Mouse (Mus musculus) activated CD4-positive, CD25-positive, alpha-beta regulatory T cell, adult 4 months (primary cell): ENCODE measurements around the gene Olfr1179. TPM values are rescaled to one million over a fixed set of nuclear protein-coding genes. Genes with fewer than 3 reads are reported as not detected.
"Not testable (repeated sequence)": the region's sequence is repeated elsewhere in the genome, so short reads cannot be mapped to it uniquely, and the experiment has no call there.

Source experiments
- ATAC-seq: one replicate; pipeline ENCODE4 v1.8.0; 2017
- polyA plus RNA-seq, 2 experiments: library from polyadenylated mRNA; unstranded; fragments of 100-300 nt; shearing (Covaris generic); gene quantifications; one replicate each; pipeline ENCODE4 v1.2.1; 2017

The Olfr1179 gene
- not detected for polyA plus RNA-seq

- ATAC-seq = no peak
These were observed at the start of gene Olfr1179 for GRCm38 (mm10) chr2:88406353-88406752. Olfr1179 (minus strand) TSS chr2:88406453.

DNA sequence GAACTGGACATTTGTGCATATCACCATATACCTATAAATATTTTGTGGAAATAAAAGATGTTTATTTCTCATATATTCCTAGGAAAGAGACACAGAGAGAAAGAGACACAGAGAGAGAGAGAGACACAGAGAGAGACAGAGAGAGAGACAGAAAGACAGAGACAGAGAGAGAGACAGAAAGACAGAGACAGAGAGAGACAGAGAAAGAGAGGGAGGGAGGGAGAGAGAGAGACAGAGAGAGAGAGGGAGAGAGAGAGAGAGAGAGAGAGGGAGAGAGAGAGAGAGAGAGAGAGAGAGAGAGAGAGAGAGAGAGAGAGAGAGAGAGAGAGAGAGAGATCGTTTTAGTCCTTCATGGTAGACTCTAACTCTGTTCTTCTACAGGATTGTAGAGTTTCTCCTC is 48.3 kb upstream of the Olfr1179 start, which contains the start of gene Olfr1183:
Gene Olfr1183 (plus strand): TSS at position 301 of the 400 bp plus-strand sequence.
- not testable (repeated sequence) for ATAC-seq

DNA sequence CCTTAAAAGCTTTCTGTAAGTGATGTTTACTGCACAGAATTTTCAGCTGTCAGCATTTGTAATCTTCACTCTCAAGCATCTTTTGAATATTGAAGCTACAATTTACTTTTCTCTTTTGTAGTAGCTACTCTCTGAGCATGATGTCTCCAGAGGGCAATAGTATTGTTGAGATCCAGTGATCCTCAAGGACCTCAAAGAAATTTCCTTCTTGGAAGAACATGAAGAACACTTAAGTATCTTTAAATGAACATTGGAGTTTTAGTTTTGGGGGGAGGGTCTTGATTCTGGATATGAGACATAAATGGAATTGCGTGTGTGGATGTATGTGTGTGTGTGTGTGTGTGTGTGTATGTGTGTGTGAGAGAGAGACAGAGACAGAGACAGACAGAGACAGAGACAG is 42.8 kb upstream of the Olfr1179 start, which contains the start of gene Gm13757:
Gene Gm13757 (minus strand): TSS at position 101 of the 400 bp plus-strand sequence.
- ATAC-seq = no peak

DNA sequence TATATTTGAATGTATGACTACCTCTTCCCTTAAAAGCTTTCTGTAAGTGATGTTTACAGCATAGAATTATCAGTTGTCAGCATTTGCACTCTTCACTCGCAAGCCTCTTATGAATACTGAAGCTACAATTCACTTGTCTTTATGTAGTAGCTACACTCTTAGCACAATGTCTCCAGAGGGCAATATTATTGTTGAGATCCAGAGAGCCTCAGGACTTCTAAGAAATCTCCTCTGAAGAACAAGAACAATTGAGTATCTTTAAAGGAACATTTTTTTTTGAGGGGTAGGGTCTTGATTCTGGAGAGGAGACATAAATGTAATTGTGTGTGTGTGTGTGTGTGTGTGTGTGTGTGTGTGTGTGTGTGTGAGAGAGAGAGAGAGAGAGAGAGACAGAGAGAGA is 19.8 kb upstream of the Olfr1179 start, which contains the start of gene Olfr1181:
Gene Olfr1181 (minus strand): TSS at position 101 of the 400 bp plus-strand sequence.
- ATAC-seq = no peak

- no peak for ATAC-seq
These were observed 12.8 kb upstream of the Olfr1179 start, which contains the start of gene Olfr1180 for GRCm38 (mm10) chr2:88419051-88419450. Olfr1180 (minus strand) TSS chr2:88419151.

DNA sequence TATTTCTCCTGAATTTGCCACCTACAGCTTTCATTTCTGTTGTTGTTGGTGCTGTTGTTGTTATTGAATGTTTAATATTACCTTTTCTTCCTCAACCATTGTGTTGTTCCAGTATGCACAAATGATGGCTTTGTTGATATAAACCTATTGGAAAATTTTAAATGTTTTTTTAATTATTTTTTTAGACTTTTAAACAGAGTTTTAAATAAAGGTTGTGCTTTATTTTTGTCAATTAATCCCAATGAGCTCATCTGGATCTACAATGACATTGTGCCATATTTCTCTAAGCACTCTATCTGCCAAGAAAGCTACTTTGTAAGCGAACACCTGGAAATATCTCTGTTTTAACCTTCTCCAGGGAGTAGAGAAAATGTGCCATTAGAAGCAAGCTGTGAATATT is 19.5 kb downstream of the Olfr1179 start, which contains the start of gene Olfr1178:
Gene Olfr1178 (plus strand): TSS at position 301 of the 400 bp plus-strand sequence.
- no peak for ATAC-seq

- no peak for ATAC-seq
These were observed 49.9 kb downstream of the Olfr1179 start for GRCm38 (mm10) chr2:88356304-88356703.

Other genes starting within 250 kb of the Olfr1179 start
- not detected for gene Olfr1168, start 224.6 kb downstream of the Olfr1179 start, polyA plus RNA-seq
- under 1 TPM in 1 of 2 experiments, not detected in 1; 0.12 TPM for gene Olfr1170, start 178.1 kb downstream of the Olfr1179 start, polyA plus RNA-seq
- gene Olfr1173, start 126.6 kb downstream of the Olfr1179 start, polyA plus RNA-seq = under 1 TPM in 1 of 2 experiments, not detected in 1; 0.11 TPM
- not detected for gene Olfr1174-ps, start 91.3 kb downstream of the Olfr1179 start, polyA plus RNA-seq
- gene Olfr1175-ps, start 79.2 kb downstream of the Olfr1179 start, polyA plus RNA-seq = under 1 TPM in 1 of 2 experiments, not detected in 1; 0.20 TPM
- not detected for gene Olfr1176, start 69.7 kb downstream of the Olfr1179 start, polyA plus RNA-seq
- not detected for gene Olfr1177-ps, start 60.0 kb downstream of the Olfr1179 start, polyA plus RNA-seq
- gene Olfr1178, start 19.4 kb downstream of the Olfr1179 start, polyA plus RNA-seq = not detected
- not detected for gene Olfr1180, start 12.7 kb upstream of the Olfr1179 start, polyA plus RNA-seq
- not detected for gene Olfr1181, start 19.7 kb upstream of the Olfr1179 start, polyA plus RNA-seq
- under 1 TPM in 1 of 2 experiments, not detected in 1; 0.21 TPM for gene Gm13757, start 42.7 kb upstream of the Olfr1179 start, polyA plus RNA-seq
- gene Olfr1183, start 48.4 kb upstream of the Olfr1179 start, polyA plus RNA-seq = not detected
- not detected for gene Olfr1184, start 77.1 kb upstream of the Olfr1179 start, polyA plus RNA-seq
- gene Olfr1185-ps1, start 86.9 kb upstream of the Olfr1179 start, polyA plus RNA-seq = under 1 TPM in 1 of 2 experiments, not detected in 1; 0.16 TPM
- not detected for gene Olfr1186, start 112.1 kb upstream of the Olfr1179 start, polyA plus RNA-seq
- not detected for gene Olfr1188, start 150.5 kb upstream of the Olfr1179 start, polyA plus RNA-seq
- not detected for gene Olfr1189, start 180.0 kb upstream of the Olfr1179 start, polyA plus RNA-seq
- not detected for gene Olfr1191-ps1, start 234.1 kb upstream of the Olfr1179 start, polyA plus RNA-seq
- not detected for gene Olfr1192-ps1, start 242.1 kb upstream of the Olfr1179 start, polyA plus RNA-seq